Mouse (Mus musculus) urinary bladder, postnatal 36 days (tissue): ENCODE results near the gene Angptl6.
A peak's percentile ranks its signal among the peaks of the same experiment; 100 is the strongest.

ENCODE experiments used
- DNase-seq, 2 experiments: peaks; one replicate each; pipeline ENCODE4 v3.0.0; 2022; ENCODE audit warnings: low spot score in 2 of 2, mixed read lengths in 1 of 2

Angptl6 gene

GRCm38 (mm10) chr9:20886563-20886962 lies 7.0 kb upstream of the Angptl6 start:
- DNase-seq = no peak

GRCm38 (mm10) chr9:20878710-20879065 lies 839 bp downstream of the Angptl6 start:
- DNase-seq = no peak

GRCm38 (mm10) chr9:20878041-20878709 lies 1.4 kb downstream of the Angptl6 start:
- DNase-seq = peak; percentile 99 to 100

- DNase-seq = no peak
Observed at GRCm38 (mm10) chr9:20877118-20878040, 2.1 kb downstream of the Angptl6 start.

- no peak for DNase-seq
Observed at GRCm38 (mm10) chr9:20876318-20877117, 3.0 kb downstream of the Angptl6 start.

- DNase-seq = no peak
Observed at GRCm38 (mm10) chr9:20875021-20875790, 4.3 kb downstream of the Angptl6 start.

- DNase-seq = no peak
Observed at GRCm38 (mm10) chr9:20873521-20873920, 6.0 kb downstream of the Angptl6 start.

- no peak for DNase-seq
Observed at GRCm38 (mm10) chr9:20872991-20873390, 6.5 kb downstream of the Angptl6 start.

- DNase-seq = no peak
Observed at GRCm38 (mm10) chr9:20870211-20871173, 9.0 kb downstream of the Angptl6 start.

- no peak for DNase-seq
Observed at GRCm38 (mm10) chr9:20869246-20869645, 10.3 kb downstream of the Angptl6 start.

- DNase-seq = peak in 1 of 2 experiments; percentile 35
Observed at GRCm38 (mm10) chr9:20868448-20869001, 11.0 kb downstream of the Angptl6 start, which contains the start of gene A230050P20Rik. Gene A230050P20Rik, plus strand, starts transcription at chr9:20868642.

- DNase-seq = no peak
Observed at GRCm38 (mm10) chr9:20866879-20867278, 12.6 kb downstream of the Angptl6 start.

GRCm38 (mm10) chr9:20862225-20862624 lies 17.3 kb downstream of the Angptl6 start:
- no peak for DNase-seq

- DNase-seq = no peak
Observed at GRCm38 (mm10) chr9:20861821-20862220, 17.7 kb downstream of the Angptl6 start.

GRCm38 (mm10) chr9:20859926-20860325 lies 19.6 kb downstream of the Angptl6 start:
- DNase-seq = no peak

GRCm38 (mm10) chr9:20857131-20857530 lies 22.4 kb downstream of the Angptl6 start:
- peak in 1 of 2 experiments; percentile 49 for DNase-seq

- DNase-seq = no peak
Observed at GRCm38 (mm10) chr9:20850179-20850578, 29.3 kb downstream of the Angptl6 start.

- DNase-seq = no peak
Observed at GRCm38 (mm10) chr9:20842670-20843069, 36.9 kb downstream of the Angptl6 start.

GRCm38 (mm10) chr9:20842211-20842610 lies 37.3 kb downstream of the Angptl6 start:
- no peak for DNase-seq

- no peak for DNase-seq
Observed at GRCm38 (mm10) chr9:20838931-20839330, 40.6 kb downstream of the Angptl6 start.
